Mouse (Mus musculus): Measurements from ENCODE around the gene E330009J07Rik.

E330009J07Rik gene

GRCm38 (mm10) chr6:40436047-40436483 lies at the start of gene E330009J07Rik:
Gene E330009J07Rik (minus strand): TSS chr6:40436135.
- DNase-seq (ENCODE audit: low read depth, low spot score): peak; percentile 31

- no peak for DNase-seq (ENCODE audit: low read depth, low spot score)
Measured at GRCm38 (mm10) chr6:40482318-40482717, 46.4 kb upstream of the E330009J07Rik start.

- peak; percentile 80 for DNase-seq (ENCODE audit: low read depth, low spot score)
Measured at GRCm38 (mm10) chr6:40479705-40480104, 43.8 kb upstream of the E330009J07Rik start.

- no peak for DNase-seq (ENCODE audit: low read depth, low spot score)
Measured at GRCm38 (mm10) chr6:40476132-40476531, 40.2 kb upstream of the E330009J07Rik start.

GRCm38 (mm10) chr6:40471720-40472010 lies 35.7 kb upstream of the E330009J07Rik start:
- peak; percentile 49 for DNase-seq (ENCODE audit: low read depth, low spot score)

GRCm38 (mm10) chr6:40470916-40471719 lies 35.2 kb upstream of the E330009J07Rik start, which contains the start of gene Ssbp1:
Gene Ssbp1 (plus strand): TSS chr6:40471352.
- peak; percentile 98 for DNase-seq (ENCODE audit: low read depth, low spot score)

- no peak for DNase-seq (ENCODE audit: low read depth, low spot score)
Measured at GRCm38 (mm10) chr6:40465710-40466109, 29.8 kb upstream of the E330009J07Rik start.

GRCm38 (mm10) chr6:40454436-40455041 lies 18.6 kb upstream of the E330009J07Rik start:
- peak; percentile 55 for DNase-seq (ENCODE audit: low read depth, low spot score)

GRCm38 (mm10) chr6:40448626-40449025 lies 12.7 kb upstream of the E330009J07Rik start:
- peak; percentile 56 for DNase-seq (ENCODE audit: low read depth, low spot score)

GRCm38 (mm10) chr6:40443281-40443928 lies 7.5 kb upstream of the E330009J07Rik start:
- no peak for DNase-seq (ENCODE audit: low read depth, low spot score)

- DNase-seq (ENCODE audit: low read depth, low spot score): no peak
Measured at GRCm38 (mm10) chr6:40441755-40442154, 5.8 kb upstream of the E330009J07Rik start.

GRCm38 (mm10) chr6:40441276-40441675 lies 5.3 kb upstream of the E330009J07Rik start:
- DNase-seq (ENCODE audit: low read depth, low spot score): no peak

- DNase-seq (ENCODE audit: low read depth, low spot score): no peak
Measured at GRCm38 (mm10) chr6:40439731-40440130, 3.8 kb upstream of the E330009J07Rik start.

GRCm38 (mm10) chr6:40438936-40439335 lies 3.0 kb upstream of the E330009J07Rik start, which contains the start of gene Wee2:
Gene Wee2 (plus strand): TSS chr6:40439088.
- DNase-seq (ENCODE audit: low read depth, low spot score): no peak

GRCm38 (mm10) chr6:40435151-40436046 lies 536 bp downstream of the E330009J07Rik start:
- no peak for DNase-seq (ENCODE audit: low read depth, low spot score)

GRCm38 (mm10) chr6:40434697-40435096 lies 1.2 kb downstream of the E330009J07Rik start:
- no peak for DNase-seq (ENCODE audit: low read depth, low spot score)

GRCm38 (mm10) chr6:40432346-40433275 lies 3.3 kb downstream of the E330009J07Rik start:
- DNase-seq (ENCODE audit: low read depth, low spot score): no peak

- DNase-seq (ENCODE audit: low read depth, low spot score): no peak
Measured at GRCm38 (mm10) chr6:40431812-40432211, 4.1 kb downstream of the E330009J07Rik start.

- DNase-seq (ENCODE audit: low read depth, low spot score): peak; percentile 56
Measured at GRCm38 (mm10) chr6:40431356-40431755, 4.6 kb downstream of the E330009J07Rik start.

GRCm38 (mm10) chr6:40430878-40431277 lies 5.1 kb downstream of the E330009J07Rik start:
- peak; percentile 39 for DNase-seq (ENCODE audit: low read depth, low spot score)

All from 3T3-L1 (cell line).